Mouse (Mus musculus) thymus, postnatal 10 days (tissue): ENCODE data around the gene Satb1.

Source experiments
- DNase-seq, 2 experiments: peaks; one replicate each; pipeline ENCODE4 v3.0.0; 2021; ENCODE audit warnings: low spot score in 2 of 2

Gene Satb1

DNA sequence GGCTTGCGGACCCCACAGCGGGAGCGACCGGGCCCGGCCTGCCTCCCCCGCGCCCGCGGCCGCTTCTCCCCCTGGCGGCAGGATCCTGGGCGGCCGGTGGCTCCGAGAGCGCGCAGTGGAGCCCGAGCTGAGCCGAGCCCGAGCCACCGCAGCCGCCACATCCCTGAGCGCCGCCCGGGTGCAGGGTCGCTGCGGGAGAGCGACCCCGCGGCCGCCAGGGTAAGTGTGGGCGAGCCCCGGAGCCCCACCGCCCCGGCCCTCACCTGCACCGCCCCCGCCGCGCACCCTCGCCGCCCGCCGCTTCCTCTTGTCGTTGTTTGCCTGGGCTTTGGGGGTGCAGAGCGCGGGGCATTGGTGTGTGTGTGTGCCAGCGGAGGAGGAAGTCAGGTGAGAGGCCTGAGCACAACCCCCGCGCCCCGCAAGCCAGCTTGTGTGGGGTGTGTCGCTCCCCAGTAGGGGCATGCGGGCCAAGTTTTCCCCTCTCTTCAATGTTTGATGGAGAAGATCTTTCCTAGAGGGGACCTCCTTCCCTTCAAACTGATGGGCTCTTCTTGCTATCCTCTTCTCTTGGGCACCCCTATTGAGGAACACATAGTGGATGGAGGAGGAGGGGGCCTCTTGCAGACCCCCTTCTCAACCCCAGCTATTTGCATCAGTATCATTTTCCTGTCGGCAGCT, at the start of gene Satb1:
Gene Satb1 (minus strand): TSS at position 391 of the 678 bp plus-strand sequence.
- DNase-seq = peak; percentile 94 to 96

GRCm38 (mm10) chr17:51882566-51882965, 49.5 kb upstream of the Satb1 start:
- peak; percentile 54 to 60 for DNase-seq

- DNase-seq = no peak
Measured at GRCm38 (mm10) chr17:51880895-51881622, 48.0 kb upstream of the Satb1 start.

DNA sequence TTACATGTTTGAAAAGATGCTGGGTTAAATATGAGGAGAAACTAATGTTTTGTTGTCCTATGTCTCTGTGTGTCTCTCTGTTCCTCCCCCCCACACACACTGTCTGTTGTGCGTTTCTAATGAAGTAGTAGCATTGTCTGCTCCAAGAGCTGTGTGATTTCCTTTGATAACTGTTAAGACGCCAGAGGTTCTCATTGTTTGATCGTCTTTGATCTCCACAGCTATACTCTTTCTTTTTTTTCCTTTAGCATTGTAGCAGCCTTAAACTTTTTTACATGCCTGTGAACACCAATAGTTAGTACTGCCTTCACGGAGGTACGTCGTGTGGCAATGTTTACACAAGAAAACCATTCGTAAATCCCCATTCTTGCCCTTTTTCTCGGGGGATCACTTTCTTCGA, 47.1 kb upstream of the Satb1 start:
- DNase-seq = peak in 1 of 2 experiments; percentile 34

- peak in 1 of 2 experiments; percentile 33 for DNase-seq
Measured at GRCm38 (mm10) chr17:51879736-51880135, 46.6 kb upstream of the Satb1 start.

- peak; percentile 78 to 79 for DNase-seq
Measured at GRCm38 (mm10) chr17:51879171-51879570, 46.1 kb upstream of the Satb1 start.

GRCm38 (mm10) chr17:51876471-51876870, 43.4 kb upstream of the Satb1 start:
- DNase-seq = peak; percentile 44 to 49

DNA sequence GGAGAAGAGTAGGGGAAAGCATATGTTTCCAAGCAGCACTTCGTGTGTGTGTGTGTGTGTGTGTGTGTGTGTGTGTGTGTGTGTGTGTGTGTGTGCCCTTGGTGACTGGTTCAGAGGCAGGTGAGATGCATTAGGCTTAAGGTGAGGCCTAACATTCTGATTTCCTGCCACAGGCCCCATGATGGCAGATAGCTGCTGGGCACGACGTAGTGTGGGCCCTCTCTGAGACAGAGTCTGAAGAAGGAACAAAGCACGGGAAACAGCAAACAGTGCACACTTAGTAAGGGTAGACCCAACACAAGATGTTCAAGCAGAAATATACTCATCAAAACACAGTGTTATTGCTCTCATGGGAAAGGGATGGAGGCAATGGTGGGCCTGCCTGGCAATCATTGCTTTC, 24.5 kb upstream of the Satb1 start:
- DNase-seq = no peak

GRCm38 (mm10) chr17:51856332-51856731, 23.2 kb upstream of the Satb1 start:
- DNase-seq = no peak

DNA sequence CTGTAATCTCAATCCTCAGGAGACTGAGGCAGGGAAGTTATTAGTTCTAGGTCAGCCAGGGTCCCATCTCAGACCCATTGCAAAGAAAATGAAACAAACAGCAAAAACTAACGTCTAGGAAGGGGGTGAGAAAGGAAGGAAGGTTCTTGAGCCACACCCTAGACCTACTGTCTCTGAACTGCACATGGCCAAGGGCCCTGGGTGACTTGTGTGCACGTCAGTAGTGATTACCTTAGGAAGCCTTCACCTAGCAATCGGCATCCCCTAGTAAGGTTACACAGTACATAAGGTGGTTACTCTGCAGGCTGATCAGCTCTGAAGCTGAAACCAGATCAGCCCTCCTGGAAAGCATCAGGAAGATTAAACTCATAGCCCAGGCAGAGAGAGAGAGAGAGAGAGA, 22.2 kb upstream of the Satb1 start:
- DNase-seq = no peak

DNA sequence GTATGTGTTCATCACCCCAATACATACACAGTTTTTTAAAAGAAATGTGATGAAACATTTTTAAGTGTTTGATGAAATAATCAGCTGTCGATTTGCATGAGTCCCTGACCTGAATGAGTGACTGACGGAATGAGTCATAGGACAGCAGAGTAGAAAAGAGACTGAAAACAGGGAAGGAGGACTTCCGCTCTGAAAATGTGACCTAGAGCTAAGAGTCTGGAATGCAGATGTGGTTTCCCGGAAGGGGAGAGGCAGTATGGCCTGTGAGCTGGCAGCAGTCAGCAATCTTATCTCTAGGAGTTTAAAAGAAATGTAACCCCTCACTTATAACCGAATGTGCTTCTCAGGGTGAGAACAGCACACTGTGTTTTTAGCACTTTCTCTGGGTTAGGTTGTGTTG, 20.9 kb upstream of the Satb1 start:
- no peak for DNase-seq

DNA sequence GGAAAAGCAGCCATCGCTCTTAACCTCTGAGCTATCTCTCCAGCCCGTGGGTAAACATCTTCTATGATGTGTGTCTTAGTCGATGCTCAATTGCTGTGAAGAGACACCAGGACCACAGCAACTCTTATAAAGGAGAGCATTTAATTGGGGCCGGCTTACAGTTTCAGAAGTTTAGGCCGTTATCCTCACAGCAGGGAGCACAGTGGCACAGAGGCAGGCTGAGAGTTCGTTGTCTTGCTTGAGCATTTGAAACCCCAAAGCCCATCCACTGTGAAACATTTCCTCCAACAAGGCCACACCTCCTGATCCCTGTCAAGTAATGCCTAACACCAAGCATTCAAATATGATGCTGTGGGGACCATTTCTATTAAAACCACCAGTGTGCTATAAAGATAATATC, 7.5 kb upstream of the Satb1 start:
- no peak for DNase-seq

DNA sequence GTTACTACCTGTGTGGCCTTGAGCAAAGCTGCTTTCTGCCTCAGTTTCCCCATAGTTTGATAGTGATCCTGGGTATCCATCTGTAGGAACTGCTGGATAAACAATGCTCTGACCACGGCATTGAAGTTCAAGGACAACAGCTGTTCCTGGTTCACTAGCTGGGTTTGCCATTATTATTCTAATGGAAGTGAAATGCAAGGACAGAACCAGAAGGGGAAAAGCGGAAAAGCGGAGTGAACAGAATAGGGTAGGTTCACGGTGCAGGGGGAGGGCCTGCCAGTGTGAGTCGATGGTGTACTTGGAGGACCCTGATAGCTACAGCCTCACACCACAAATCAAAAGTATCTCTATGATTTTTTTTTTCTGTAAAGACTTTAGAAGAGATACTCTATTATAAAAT, 6.4 kb upstream of the Satb1 start:
- DNase-seq = no peak

- no peak for DNase-seq
Measured at GRCm38 (mm10) chr17:51836901-51837300, 3.8 kb upstream of the Satb1 start.

DNA sequence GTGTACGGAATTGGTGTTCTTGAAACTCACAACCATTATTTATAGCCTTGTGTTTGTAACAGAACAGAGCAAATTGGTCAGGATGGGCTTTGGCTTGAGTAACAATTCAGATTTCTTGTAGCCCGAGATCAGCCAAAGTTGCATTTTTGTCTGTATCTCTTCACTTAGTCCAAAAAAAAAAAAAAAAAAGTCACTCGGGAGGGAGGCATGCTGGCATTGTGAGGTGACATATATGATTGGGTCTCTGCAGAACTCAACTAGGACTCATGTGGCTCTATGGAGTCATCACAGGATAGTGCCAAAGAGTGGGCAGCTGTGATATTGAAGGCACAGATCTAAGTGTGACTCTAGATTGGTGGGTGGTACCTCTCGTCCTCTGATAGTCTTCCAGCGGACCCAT, 3.2 kb upstream of the Satb1 start:
- no peak for DNase-seq

GRCm38 (mm10) chr17:51833578-51834361, 680 bp upstream of the Satb1 start:
- peak; percentile 28 to 38 for DNase-seq

- DNase-seq = peak; percentile 86 to 87
Measured at GRCm38 (mm10) chr17:51832421-51832875, 642 bp downstream of the Satb1 start.

- DNase-seq = peak; percentile 58 to 68
Measured at GRCm38 (mm10) chr17:51831702-51832420, 1.2 kb downstream of the Satb1 start.

- DNase-seq = peak in 1 of 2 experiments; percentile 39
Measured at GRCm38 (mm10) chr17:51831121-51831701, 1.9 kb downstream of the Satb1 start.

GRCm38 (mm10) chr17:51829436-51829835, 3.7 kb downstream of the Satb1 start:
- no peak for DNase-seq

DNA sequence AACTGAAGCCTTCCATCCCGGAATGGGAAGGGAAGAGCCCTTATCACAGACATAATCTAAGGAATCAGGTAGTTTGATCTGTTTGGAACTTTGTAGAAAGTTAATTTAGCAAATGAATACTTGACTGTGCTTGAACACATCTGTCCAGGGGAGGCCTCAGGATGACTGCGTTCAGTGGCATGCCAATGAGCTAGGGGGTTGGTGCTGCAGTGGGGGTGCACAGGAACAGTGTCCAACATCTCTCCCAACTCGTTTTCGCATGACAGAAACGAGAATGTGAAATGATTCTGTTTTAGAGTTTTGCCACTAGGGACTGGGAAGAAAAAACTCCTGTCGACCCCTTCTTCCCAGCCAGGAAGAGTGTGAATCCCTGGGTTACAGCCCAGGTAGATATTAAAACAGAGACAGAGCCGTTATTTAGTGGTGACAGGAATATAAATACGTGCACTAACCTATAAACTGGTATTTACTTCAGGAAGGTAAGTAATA, 5.1 kb downstream of the Satb1 start:
- DNase-seq = peak in 1 of 2 experiments; percentile 43
